Mouse (Mus musculus) stomach, embryonic 16.5 days (tissue): ENCODE data around the gene Ets1. TPM values are rescaled to one million over a fixed set of nuclear protein-coding genes. Genes with fewer than 3 reads are reported as not detected.

Experiments
- ATAC-seq: fragments of 200-750 bp; cut with Nextera tagmentation; 2 replicates; pipeline ENCODE4 v1.8.0; 2017; ENCODE audit warnings: moderate number of reproducible peaks, moderate TSS enrichment; ENCODE audit not compliant: insufficient read depth, low FRiP score
- H3K27ac ChIP-seq: fragments of 300-500 bp; sonication (generic); 2 replicates; pipeline ENCODE4 v1.5.1; 2014; ENCODE audit warnings: low read length
- H3K27me3 ChIP-seq: fragments of 300-500 bp; sonication (generic); 2 replicates; pipeline ENCODE4 v1.6.1; 2014; ENCODE audit warnings: low read length, control low read depth, mixed read lengths; ENCODE audit not compliant: control insufficient read depth, insufficient read depth
- H3K36me3 ChIP-seq: fragments of 300-500 bp; sonication (generic); 2 replicates; pipeline ENCODE4 v1.6.1; 2014; ENCODE audit warnings: low read length; ENCODE audit not compliant: control insufficient read depth, insufficient read depth
- H3K4me1 ChIP-seq: fragments of 300-500 bp; sonication (generic); 2 replicates; pipeline ENCODE4 v1.6.1; 2014; ENCODE audit warnings: low read length, control low read depth, mixed read lengths; ENCODE audit not compliant: control insufficient read depth, insufficient read depth
- H3K4me2 ChIP-seq: fragments of 300-500 bp; sonication (generic); 2 replicates; pipeline ENCODE4 v1.6.1; 2014; ENCODE audit warnings: low read depth, low read length, mixed read lengths
- H3K4me3 ChIP-seq: fragments of 300-500 bp; sonication (generic); replicated peaks from 2 replicates; pipeline ENCODE4 v1.5.1; 2014; ENCODE audit warnings: mild to moderate bottlenecking, low read length
- H3K9ac ChIP-seq: fragments of 300-500 bp; sonication (generic); 2 replicates; pipeline ENCODE4 v1.6.1; 2014; ENCODE audit warnings: low read length
- H3K9me3 ChIP-seq: fragments of 300-500 bp; sonication (generic); replicated peaks from 2 replicates; pipeline ENCODE4 v1.6.1; 2016; ENCODE audit warnings: low read length, control low read depth; ENCODE audit not compliant: control insufficient read depth
- WGBS: fragments of 180-500 bp; shearing (Covaris S2); extraction: QIAGEN DNeasy Blood & Tissue Kit; methylation state at CpG from one replicate; pipeline ENCODE4 v1.1.7; 2014; 5-methylcytosine and 5-hydroxymethylcytosine counted together
- polyA plus RNA-seq: library from polyadenylated mRNA; unstranded; fragments of >200 nt; fragmentation: Nextera tagmentation; extraction: Ambion mirVana; gene quantifications from 2 replicates; pipeline ENCODE4 v1.2.1, GENCODE M21; 2015

The Ets1 gene
- polyA plus RNA-seq, 1 experiment from 2014 or later, result 43.7 TPM

DNA sequence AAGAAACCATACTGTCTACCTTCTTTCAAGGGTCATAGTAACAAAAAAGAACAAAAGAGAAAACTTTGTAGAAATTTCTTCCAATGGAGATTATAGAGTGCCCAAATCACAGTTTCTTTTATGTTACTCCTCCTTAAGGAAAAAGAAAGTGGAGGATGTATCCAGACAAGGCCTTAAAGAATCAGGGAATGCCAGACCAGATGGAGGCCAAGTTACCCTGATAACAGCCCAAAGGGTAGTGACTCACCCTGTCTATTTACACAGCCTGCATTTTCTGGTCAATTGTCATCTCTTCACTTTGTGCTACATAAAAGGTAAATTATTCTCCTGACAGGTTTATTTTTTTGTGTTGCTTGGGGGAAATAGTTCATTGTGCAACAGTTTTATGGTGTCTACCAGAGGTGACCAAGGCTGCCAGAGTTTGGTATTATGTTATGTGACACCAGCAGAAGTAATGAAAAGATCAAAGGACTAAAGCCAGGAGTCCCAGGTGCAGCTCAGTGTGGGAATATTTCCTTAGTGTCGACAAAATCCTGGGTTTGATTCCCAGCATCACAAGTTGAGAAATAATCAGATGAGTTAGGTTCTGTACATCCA lies 6.5 kb upstream of the Ets1 start:
- Histone ChIP-seq H3K9me3 (no peaks in the 10 kb centered on the region), H3K27me3 (no peaks in the 10 kb centered on the region), H3K27ac (no peak overlapping the region), H3K4me2 (no peak overlapping the region), H3K9ac (no peak overlapping the region), H3K4me1 (no peaks in the 10 kb centered on the region), H3K4me3 (no peak overlapping the region), H3K36me3 (no peaks in the 10 kb centered on the region)
- no peak for ATAC-seq
- WGBS, result 66% methylated on average over 1 of the region's 1 CpGs

DNA sequence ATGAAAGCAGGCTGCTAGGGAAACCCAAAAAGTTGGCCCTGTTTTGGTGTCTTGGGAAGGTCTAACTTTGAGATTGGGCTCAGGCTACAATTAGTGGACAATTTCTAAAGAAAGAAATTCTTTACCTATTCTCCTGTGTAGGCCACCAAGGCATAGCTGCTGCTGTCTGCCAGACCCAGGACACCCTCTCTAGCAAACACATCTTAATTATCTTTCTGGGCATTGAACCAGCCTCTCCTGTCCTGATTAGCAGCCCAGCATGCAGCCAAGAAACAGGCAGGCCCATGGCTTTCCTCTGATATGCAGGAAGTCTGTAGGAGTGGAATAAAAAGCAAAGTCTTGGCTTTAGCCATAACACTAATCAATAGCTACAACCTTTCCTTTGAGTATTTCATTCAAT lies 4.7 kb upstream of the Ets1 start:
- no peak overlapping the region for H3K27ac ChIP-seq
- no peaks in the 10 kb centered on the region for H3K9me3 ChIP-seq
- no peak overlapping the region for H3K9ac ChIP-seq
- H3K4me2 ChIP-seq, result no peak overlapping the region
- no peak for ATAC-seq
- no peaks in the 10 kb centered on the region for H3K36me3 ChIP-seq
- H3K4me3 ChIP-seq, result no peak overlapping the region
- no peaks in the 10 kb centered on the region for H3K27me3 ChIP-seq
- no peaks in the 10 kb centered on the region; the same call in 1 of the 2 replicates for H3K4me1 ChIP-seq

DNA sequence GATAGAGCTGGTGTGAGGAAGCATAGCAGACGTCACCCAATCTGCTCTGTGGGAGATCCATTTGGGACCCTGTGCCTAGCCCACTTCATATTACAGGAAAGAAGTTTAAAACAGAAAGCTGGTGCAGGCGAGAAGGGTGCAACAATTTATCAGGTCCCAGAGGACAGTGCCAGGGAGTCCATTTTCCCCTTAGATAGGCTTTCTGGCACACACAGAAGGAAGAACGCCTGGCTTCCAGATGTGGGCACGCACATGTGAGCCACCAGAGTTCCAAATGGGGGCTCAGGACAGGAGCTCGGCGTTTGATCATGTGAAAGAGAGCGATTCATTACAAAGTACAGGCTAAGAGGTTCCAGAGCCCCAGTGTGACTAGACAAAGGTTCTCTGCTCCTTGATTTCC lies 3.8 kb upstream of the Ets1 start:
- H3K9ac ChIP-seq, result no peak overlapping the region
- no peaks in the 10 kb centered on the region; the same call in 1 of the 2 replicates for H3K4me1 ChIP-seq
- H3K4me3 ChIP-seq, result no peak overlapping the region
- ATAC-seq, result no peak
- no peaks in the 10 kb centered on the region for H3K9me3 ChIP-seq
- WGBS, result 77% methylated on average over 7 of the region's 7 CpGs
- no peak overlapping the region for H3K4me2 ChIP-seq
- H3K27ac ChIP-seq, result no peak overlapping the region
- H3K27me3 ChIP-seq, result no peaks in the 10 kb centered on the region
- no peaks in the 10 kb centered on the region for H3K36me3 ChIP-seq

DNA sequence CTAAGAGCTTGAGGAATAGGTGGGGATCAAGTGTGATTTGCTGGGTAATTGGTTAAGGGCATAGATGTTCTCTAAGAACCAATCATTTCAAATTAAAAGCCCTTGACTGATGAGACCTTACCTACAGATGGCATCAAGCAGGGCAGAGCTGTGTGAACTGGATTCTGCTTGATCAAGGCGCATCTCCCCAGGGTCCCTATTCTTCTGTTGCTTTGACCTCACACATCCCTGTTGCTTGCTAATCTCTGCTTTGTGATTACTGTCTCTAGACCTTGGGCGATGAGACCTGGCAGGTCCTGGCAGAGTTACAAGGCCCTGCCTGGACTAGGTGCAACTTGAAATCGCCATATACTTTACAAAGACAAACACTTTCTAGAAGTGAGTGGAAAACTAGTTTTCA lies 9.0 kb downstream of the Ets1 start:
- WGBS, result 70% methylated on average over 3 of the region's 3 CpGs
- H3K4me2 ChIP-seq, result peak overlapping the region; percentile 51
- no peak overlapping the region for H3K27ac ChIP-seq

DNA sequence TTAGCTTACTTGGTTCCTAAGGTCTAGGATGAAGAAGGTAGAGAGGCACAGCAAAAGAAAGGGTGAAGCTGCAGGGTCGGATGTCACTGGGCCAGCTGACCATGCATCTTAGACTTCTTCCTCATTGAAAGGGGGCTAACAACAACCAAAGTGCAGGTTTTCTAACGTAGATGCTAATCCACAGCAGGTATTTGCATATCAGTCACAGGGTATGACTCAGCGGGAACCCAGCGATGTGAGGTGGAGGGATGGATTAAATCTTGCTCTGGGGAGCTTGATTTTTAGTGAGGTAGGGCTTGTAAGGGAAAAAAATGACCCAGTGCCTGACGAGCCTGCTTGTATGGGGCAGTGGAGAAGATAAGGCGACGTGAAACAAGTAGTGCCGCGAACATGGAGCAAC lies 9.5 kb downstream of the Ets1 start:
- Histone ChIP-seq H3K9ac (no peak overlapping the region), H3K27ac (peak overlapping the region; percentile 78), H3K4me1 (peaks cover 20% of the 10 kb centered on the region; the same call in 1 of the 2 replicates), H3K9me3 (no peaks in the 10 kb centered on the region), H3K4me2 (peak overlapping the region; percentile 51), H3K36me3 (no peaks in the 10 kb centered on the region), H3K4me3 (peak overlapping the region; percentile 23; the same call in 1 of the 2 replicates), H3K27me3 (no peaks in the 10 kb centered on the region)
- WGBS, result 16% methylated on average over 9 of the region's 9 CpGs
- no peak for ATAC-seq

More for the DNA sequence above, 9.0 kb downstream of the Ets1 start:
- ATAC-seq, result no peak
- Histone ChIP-seq H3K4me1 (peaks cover 20% of the 10 kb centered on the region; the same call in 1 of the 2 replicates), H3K4me3 (no peak overlapping the region), H3K9ac (no peak overlapping the region), H3K9me3 (no peaks in the 10 kb centered on the region), H3K27me3 (no peaks in the 10 kb centered on the region), H3K36me3 (no peaks in the 10 kb centered on the region)

DNA sequence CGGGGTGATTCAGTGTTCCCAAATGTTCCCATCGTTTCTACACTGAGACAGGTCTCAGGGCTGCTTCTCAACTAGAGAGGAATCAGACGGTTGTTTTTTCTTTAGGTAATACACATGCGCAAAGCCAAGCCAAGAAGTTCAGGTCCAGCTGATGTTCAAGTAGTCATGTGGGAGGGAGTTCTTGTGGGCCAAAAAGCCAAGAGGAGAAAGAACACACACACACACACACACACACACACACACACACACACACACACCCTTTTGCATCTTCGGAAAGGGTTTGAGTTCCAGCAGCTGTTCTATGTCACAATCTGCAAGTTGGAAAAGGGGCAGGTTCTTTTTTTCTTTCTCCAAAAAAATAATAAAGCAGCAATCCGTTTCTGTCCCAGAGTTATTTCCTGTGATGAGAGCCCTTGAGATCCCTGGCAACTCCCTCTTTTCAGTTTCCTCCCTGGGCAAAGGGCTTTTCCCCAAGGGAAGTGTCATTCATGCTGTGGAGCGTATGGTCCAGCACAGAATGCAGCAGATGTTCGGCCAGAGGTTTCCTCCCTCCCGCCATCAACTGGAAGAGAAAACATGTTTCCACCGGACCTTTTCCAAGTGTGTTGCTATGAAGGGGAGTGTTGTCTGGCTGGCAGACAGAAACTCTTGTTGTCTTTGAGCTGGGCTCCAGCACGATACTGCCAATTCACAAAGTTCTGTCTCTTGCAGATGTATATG lies 10.7 kb downstream of the Ets1 start:
- Histone ChIP-seq H3K9me3 (no peaks in the 10 kb centered on the region), H3K27ac (peak overlapping the region; percentile 78), H3K4me2 (peak overlapping the region; percentile 51), H3K36me3 (no peaks in the 10 kb centered on the region), H3K4me3 (peak overlapping the region; percentile 23), H3K9ac (peak overlapping the region; percentile 44), H3K4me1 (peaks cover 20% of the 10 kb centered on the region; the same call in 1 of the 2 replicates), H3K27me3 (no peaks in the 10 kb centered on the region)
- ATAC-seq, result peak; percentile 84
- 13% methylated on average over 11 of the region's 11 CpGs for WGBS

DNA sequence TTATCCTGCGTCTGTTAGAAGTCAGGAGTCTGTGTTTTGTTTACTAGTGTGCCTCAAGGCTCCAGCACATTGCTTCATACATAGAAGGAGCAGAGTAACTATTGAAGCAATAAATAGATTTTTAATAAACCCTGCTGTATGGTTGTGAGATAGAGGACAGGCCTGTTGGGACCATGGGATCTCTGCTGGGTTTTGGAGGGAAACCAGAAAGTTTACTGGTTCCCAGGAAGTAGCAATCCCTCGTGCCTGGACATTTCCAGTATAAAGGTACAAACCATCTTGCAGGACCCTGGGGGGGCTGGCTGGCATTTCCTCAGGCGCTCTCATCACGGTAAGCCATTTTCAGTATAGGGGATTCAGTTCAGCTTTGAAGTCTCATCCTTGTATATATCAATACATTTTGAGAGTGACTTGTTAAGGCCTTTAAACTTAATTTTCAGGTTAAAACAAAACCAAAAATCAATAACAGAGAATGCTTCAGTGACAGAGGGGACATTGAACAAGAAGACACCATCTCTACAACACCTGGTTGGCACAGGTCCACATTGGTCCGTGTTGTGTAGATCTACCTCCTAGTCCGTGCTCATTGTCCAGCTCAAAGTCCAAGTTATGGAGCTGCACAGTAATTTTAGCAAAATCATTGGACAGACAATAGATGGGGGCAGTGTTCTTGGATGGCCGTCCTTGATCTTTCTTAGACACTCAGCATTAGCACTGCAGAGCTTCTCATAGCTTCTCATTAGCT lies 11.7 kb downstream of the Ets1 start:
- no peak overlapping the region for H3K9ac ChIP-seq
- no peak for ATAC-seq
- H3K4me3 ChIP-seq, result no peak overlapping the region

DNA sequence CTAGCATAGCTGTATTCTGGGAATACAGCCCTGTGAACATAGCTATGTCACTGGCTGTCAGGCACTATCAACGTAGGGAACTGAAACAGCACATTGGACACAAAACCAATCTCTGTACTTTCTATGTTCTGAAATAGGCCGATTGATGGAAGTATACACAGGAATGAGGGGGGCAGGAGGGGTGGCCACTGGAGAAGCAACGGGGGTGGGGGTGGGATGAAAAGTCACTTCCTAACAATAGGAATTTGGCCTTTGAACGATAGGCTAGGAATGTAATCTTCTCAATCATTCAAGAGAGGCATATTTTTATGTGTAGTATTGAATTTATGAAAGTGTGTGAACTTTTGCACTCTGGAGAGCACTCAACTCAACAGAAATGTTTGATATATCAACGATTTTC lies 12.3 kb downstream of the Ets1 start:
- Histone ChIP-seq H3K9ac (no peak overlapping the region), H3K9me3 (no peaks in the 10 kb centered on the region), H3K27ac (no peak overlapping the region), H3K4me1 (peaks cover 20% of the 10 kb centered on the region; the same call in 1 of the 2 replicates), H3K4me2 (no peak overlapping the region), H3K27me3 (no peaks in the 10 kb centered on the region), H3K36me3 (no peaks in the 10 kb centered on the region), H3K4me3 (no peak overlapping the region)
- 38% methylated on average over 5 of the region's 5 CpGs for WGBS
- ATAC-seq, result no peak

More for the DNA sequence above, 11.7 kb downstream of the Ets1 start:
- no peaks in the 10 kb centered on the region for H3K9me3 ChIP-seq
- H3K4me2 ChIP-seq, result no peak overlapping the region
- 77% methylated on average over 7 of the region's 7 CpGs for WGBS
- H3K36me3 ChIP-seq, result no peaks in the 10 kb centered on the region
- peak overlapping the region; percentile 78 for H3K27ac ChIP-seq
- no peaks in the 10 kb centered on the region for H3K27me3 ChIP-seq
- peaks cover 20% of the 10 kb centered on the region; the same call in 1 of the 2 replicates for H3K4me1 ChIP-seq

DNA sequence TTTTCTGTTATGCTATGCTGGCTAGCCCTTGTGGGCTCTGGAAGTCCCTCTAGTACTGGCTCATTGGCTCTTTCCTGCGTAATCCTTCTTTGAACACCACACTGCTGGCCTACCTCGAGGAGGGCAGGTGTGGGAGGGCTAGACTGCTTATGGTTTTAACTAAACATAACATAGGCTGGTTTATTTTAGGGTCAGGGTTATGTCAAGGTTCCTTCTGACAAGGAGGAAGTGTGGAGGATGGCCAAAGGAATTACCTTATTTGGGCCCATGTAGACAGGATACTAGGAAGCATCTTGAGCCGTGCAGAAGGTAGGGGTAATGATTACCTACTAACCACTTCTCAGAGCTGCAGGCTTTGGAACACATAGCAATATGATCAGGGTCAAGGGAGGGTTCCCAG lies 14.7 kb downstream of the Ets1 start:
- H3K4me2 ChIP-seq, result no peak overlapping the region
- no peak overlapping the region for H3K27ac ChIP-seq
- H3K36me3 ChIP-seq, result no peaks in the 10 kb centered on the region
- WGBS, result 54% methylated on average over 3 of the region's 3 CpGs
- no peak overlapping the region for H3K4me3 ChIP-seq
- peaks cover 18% of the 10 kb centered on the region; the same call in 1 of the 2 replicates for H3K4me1 ChIP-seq
- ATAC-seq, result no peak
- no peaks in the 10 kb centered on the region for H3K9me3 ChIP-seq
- no peak overlapping the region for H3K9ac ChIP-seq
- H3K27me3 ChIP-seq, result no peaks in the 10 kb centered on the region
